Mouse (Mus musculus): ENCODE measurements at regions not wholly inside any gene's neighbourhood (a gene's known extent, or its start where the extent isn't known, plus 50 kb on each side); places are given as distances from the start of the nearest gene placed in this dataset.

DNA sequence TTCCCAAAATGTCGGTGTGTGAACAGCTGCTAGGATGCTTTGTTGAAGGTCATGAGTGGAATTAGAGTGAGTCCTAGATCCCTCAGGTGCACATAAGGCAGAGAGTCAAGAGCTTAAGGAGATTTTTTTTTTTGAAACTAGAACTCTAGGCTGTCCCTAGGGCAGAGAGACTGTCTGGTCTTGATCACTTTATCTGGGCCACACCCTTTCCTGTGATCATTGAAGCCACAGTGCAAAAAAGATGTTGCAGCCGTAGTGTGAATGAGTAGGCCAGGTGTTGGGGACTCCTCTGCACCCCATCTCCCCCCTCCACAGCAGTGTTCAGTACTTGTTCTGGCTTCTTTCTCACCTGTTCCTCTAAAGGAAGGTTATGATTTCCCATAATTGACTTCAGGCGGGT is 153.9 kb downstream of the Katnal1 start:
- DNase-seq = no peak

DNA sequence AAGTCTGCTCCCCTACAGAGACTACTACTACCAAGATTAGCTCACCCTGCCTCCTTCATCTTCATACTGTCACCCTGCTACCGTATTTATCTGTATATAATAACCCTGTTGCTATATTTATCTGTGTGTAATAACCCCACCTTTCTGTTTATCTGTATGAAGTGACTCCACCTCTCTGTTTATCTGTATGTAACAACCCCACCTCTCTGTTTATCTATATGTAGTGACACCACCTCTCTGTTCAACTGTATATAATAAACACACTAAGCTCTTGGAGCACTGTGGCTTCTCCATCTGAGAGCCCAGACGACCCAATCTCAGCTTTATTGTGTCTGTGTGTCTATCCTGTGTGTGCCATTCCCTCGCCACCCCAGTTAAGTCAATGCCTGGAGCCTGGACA is 154.7 kb downstream of the Katnal1 start:
- no peak for DNase-seq

DNA sequence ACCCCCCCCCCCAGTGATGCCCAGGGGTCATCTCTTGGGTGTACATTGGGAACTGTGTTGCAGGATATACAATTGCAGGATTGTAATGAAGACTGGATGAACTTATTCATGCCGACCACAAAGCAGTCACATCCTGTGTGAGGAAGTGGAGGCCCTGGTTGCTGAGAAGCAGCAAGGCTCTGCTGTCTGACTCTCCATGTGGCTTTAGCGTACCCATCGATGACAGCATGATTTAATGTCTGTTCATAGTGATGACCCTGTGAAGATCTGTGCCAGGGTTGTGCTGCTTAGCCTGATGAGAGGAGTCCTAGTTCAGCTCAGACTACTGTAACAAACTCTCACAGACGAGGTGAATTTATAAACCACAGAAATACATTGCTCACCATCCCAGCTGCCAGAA is 159.7 kb downstream of the Katnal1 start:
- no peak for DNase-seq

DNA sequence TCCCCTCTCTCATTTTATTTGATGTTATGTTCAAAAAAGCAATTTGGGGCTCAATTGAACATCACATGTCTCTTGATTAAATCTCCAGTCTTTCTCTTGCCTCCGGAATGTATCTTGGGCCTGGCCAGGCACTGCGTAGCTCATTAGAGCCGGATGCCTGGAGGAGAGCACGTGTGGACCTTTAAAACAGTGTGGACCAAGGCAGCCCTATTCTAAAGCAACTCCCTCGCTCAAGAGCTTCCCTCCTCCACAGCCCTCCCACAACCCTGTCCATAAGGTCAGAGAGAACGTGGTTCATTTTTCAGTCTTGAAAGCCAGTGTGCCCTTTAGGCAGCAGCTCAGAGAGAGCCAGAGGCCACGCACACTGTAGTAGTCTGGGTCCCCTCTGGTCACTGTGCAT is 160.8 kb downstream of the Katnal1 start:
- DNase-seq = no peak

DNA sequence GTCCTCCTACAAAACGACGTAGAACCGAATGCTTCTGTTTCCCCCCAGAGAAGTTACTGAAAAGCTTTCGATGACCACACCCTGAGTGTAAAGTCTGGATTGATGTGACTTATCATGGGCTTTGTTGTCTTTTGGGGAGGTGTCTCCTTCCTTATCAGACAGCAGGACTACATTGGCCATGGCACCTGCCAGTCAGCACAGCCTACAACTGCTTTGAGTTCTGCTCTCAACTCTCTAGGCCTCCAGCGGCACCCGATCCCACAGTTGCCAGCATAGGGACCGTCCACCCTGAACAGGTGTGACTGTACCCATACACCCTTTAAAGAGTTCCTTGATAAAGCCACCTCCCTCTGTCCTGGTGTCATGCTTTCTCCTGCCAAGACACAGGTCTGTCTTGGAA is 163.1 kb downstream of the Katnal1 start:
- no peak for DNase-seq

DNA sequence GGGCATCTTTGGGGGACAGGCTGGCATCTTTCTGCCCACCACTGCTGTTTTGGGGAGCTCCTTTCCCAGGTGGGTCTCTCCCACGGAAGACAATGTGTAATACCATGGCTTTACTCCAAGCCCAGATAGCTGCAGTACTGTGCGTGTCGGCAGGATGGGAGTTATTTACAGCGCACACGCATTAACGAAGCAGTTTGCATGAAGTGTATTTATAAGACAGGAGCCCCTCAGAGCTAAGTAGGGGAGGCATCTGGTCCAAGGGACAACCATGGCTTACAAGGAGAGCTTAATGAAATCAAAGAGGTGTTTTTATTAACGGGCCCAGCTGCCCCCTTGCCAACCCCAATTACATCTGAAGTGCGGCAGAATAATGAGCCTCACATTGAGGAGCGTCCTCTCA is 169.0 kb downstream of the Katnal1 start:
- DNase-seq = no peak

DNA sequence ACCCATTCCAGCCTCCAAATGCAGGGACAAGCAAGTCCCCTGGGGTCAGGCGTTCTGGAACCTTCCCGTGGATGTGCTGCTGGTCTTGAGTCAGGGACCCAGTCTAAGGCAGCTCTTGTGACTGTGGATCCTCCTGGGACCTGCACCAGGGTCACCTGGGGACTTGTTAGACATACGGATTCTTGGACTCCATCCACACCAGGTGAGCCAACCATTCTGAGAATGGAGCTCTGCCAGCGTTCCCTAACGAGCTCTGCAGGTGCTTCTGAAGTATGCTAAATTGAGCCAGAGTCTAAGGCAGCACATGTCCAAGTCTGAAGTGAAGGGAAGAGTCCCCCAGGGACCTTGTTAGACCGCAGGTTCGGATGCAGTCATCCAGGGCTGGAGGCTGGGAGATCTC is 170.3 kb downstream of the Katnal1 start:
- DNase-seq = no peak

DNA sequence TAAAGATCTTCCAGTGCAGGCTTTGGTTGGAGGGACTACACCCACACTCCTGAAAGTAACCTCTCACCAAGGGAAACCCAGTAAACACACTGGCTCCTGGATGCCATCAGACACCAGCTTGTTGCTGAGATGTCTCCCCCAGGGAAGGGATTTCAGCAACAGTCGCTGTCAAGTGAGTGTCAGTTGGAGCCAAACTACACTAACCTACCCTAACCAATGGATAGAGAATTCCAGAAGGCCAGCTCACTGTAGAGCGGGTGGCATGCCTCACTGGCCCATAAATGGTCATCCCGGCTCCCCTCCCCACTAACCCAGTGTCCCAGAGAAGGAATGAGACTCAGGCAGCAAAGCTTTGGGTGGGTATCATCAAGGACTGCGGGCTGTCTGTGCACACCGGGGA is 171.4 kb downstream of the Katnal1 start:
- no peak for DNase-seq

DNA sequence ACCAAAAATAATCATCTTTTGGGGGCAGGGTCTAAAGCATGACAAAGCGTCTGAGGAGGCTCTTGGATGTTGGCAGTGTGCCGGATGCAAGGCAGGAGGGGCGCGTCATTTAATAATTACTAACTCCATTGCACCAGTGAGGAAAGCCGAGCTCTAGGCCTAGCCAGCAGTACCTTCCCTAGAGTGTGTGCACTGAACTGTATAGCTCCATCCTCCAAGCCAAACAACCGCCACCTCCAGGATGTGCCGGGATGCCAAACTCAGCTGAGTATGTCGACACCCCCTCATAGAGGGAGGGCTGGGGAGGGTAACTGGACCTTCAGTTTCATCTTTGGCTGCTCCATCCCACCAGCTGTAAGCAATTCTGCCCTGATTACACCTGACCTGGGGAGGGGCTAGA is 171.9 kb downstream of the Katnal1 start:
- DNase-seq = peak; percentile 13

DNA sequence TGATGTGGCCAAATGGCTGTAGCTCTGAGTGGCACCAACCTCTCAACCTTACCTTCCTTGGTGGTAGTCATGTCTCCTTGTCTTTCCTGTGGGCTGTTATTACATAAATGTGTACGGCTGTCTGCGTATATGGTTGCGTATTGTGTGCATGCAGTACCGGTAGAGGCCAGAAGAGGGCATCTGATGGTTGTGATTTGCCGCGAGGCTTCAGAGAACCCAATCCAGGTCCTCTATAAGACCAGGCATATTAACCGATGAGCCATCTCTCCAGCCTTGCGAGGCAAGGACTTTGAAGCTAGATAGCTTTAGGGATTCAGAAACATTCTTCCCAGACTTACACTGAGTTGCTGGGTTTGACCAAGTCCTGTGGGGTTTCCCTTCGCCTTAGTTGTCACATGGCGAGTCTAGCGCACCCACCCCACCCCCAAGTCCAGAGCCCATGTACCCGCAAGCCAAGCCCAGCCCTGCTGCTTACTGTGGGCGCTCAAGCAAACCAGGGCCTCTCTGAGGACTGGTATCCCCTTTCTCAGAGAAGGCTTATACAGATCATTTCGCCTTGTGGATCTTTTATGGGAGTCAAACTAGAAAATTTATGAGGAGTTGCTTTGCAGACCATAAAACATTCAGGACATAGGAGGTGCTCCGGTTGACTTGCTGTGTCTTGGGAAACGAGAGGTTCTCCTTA is 172.7 kb downstream of the Katnal1 start:
- no peak for DNase-seq

DNA sequence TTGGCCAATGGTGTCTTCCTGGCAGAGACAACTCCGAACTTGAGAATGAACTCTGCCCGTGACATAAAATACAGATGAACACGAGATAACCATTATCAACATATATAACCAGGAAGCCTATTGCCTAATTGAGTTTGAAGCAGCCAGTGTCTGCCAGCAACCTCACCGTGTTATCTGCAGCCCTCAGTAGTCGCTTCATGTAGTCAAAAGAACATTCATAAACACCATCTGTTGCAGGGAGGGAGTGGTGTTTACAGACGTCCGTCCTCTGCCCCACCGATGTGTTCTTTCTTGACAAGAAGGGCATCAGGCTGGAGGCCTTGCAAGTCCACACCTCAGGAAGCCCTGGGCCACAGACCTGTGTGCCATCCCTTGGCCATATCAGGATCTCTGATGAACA is 173.3 kb downstream of the Katnal1 start:
- DNase-seq = no peak

DNA sequence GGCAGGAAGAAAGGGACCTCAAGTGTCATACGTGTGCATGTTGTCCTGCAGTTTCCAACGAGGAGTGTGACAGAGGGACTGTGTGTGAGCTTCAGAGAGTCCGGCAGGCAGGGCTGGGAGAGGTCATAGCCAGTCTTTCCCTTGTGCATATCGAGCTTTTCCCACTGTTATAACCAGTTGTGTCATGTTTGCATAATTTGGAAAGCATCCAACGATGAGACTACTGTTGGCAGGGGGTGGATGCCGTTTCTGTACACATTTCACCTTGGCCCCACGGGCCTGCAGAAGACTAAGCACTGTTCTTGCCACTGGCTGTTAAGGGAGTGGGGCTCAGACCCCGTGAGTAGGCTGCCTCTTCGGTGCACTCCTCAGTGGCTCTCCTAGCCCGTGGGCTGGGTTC is 174.2 kb downstream of the Katnal1 start:
- DNase-seq = no peak

DNA sequence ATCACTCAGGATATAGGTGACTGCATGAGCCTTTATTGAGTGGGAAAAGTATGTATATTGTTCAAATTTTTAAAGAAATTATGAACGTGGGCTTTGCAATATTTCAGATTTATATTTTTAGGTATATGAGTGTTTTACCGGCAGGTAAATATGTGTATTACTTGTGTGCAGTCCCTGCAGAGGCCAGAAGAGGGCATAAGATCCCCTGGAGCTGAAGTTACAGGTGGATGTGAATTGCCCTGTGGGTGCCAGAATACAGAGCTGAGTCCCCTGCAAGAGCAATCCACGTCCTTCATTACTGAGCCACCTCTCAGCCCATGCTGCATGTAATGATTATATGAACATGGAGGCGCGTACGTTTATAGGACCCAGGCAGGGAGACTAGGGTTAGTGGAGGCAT is 174.8 kb downstream of the Katnal1 start:
- DNase-seq = no peak

DNA sequence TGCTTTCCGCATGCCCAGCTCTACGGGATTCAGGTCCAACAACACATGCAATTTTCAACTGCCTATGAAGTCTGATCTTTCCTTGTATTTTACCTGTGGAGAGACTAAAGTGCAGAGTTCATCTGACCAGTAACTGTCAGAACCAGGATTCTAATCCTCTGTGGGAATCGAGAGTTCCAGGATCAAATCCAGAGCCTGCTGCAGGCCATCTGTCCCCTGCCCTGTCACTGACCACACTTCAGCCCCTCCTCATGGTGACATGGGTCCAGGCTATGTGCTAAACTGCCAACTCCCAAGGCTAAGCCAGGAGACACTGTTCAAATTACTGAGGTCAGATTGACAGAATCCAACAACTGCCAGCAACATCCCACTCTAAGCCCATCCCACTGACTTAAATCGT is 175.7 kb downstream of the Katnal1 start:
- DNase-seq = no peak

DNA sequence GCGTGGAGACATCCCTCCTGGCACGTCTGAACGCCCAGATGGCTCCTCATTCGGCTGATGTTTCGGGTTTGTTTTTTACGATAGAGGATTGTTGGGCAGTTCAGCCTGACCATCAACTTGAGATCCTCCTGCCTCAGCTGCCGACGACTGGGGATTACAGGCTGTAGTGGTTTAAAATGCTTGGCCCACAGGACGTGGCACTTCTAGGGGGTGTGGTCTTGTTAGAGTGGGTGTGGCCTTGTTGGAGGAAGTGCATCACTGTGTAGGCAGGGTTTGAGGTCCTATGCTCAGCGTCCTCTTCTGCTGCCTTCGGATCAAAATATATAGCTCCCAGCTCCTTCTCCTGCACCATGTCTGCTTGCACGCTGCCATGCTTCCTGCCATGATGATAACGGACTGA is 177.1 kb downstream of the Katnal1 start:
- no peak for DNase-seq

DNA sequence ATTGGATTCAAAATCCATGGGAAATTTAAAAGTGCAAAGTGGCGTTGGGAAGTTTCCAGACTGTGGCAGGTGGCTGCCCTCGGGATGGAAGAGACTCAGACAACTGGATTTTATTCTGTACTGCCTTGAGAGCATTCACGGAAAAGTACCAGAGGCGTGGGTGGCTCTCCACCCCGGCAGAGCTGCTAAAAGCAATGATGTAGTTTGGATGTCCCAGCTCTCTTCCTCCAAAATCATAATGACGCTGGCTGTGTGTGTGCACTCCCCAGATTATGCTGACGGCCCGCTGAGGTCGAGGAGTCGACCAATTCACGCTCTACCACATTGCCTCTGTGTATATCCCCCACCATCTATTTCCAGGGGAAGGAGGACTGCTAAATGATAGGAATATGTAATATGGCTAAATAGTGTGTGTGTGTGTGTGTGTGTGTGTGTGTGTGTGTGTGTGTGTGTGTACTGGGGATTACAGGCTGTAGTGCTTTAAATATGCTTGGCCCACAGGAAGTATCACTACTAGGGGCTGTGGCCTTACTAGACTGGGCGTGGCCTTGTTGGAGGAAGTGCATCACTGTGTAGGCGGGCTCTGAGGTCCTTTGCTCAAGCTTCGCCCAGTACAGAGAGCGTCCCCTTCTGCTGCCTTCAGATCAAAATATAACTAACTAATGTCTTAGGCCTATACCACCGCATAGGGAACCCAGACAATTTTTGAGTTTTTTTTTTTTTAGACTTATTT is 179.0 kb downstream of the Katnal1 start:
- peak; percentile 89 for DNase-seq

DNA sequence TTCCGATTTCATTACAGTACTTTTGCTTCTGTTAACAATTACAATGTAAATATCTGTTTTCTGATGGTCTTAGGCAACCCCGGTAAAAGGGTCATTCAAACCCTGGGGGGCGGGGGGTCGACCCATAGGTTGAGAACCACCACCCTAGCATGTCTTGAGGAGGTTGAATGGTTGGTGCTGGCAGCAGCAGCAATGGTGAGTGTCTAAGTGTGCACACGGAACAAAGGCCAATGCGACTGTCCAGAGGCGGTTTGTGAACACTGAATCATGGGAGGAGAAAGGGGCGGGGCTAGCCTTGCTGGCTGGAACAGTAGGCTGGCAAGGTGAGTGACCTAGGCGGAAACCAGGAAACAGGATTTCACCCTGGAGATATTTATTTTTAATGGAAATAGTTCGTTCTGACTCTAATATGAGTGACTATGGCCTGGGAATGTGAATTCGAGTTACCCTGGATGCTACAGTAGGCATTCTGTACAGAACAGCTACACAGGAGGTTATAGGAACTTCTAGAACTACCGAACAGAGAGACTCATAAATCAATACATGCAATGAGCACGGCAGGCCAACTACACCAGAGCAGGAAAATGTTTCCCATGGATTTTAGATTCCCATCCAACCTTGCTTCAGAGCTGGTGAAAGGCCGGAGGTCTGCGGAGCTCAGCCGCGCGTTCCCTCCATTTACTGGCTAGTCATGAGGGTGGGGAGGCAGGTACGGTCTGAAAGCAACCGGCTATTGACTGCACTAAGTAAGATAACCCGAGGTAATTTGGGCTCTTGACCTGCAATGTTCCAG is 181.0 kb downstream of the Katnal1 start:
- DNase-seq = no peak

DNA sequence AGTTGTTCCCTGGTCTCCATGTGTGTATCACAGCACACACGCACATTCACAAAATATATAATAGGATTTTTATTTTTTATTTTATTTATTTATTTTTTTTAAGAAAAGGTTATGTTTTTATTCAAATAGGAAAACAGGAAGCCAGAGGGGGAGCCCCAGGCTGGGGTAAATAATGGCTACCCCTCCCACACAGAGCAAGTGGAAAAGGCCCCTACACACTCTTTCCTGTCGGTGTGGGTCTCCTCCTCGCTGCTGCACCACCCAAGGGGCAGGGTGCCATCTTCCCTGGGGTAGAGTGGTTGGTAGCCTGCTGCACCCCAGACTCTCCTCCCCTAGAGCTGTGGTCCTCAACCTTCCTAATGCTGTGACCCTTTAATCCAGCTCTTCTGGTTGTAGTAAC is 181.6 kb downstream of the Katnal1 start:
- DNase-seq = no peak

DNA sequence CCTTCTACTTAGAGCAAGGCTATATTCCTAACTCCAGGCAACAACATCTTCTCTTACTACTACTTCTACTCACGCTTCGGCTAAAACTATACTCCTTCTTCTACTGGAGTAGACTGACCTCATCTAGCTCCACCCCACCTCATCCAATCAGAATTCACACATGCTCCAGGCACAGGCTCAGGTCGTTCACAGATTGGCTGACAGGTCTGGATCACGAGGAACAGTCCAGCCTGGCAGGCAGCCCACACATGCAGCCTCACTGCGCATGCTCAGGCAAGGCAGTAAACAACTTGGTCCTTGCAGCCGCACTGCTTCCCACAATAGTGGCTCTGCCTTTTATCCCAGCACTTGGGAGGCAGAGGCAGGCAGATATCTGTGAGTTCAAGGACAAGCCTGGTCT is 182.4 kb downstream of the Katnal1 start:
- peak; percentile 37 for DNase-seq

DNA sequence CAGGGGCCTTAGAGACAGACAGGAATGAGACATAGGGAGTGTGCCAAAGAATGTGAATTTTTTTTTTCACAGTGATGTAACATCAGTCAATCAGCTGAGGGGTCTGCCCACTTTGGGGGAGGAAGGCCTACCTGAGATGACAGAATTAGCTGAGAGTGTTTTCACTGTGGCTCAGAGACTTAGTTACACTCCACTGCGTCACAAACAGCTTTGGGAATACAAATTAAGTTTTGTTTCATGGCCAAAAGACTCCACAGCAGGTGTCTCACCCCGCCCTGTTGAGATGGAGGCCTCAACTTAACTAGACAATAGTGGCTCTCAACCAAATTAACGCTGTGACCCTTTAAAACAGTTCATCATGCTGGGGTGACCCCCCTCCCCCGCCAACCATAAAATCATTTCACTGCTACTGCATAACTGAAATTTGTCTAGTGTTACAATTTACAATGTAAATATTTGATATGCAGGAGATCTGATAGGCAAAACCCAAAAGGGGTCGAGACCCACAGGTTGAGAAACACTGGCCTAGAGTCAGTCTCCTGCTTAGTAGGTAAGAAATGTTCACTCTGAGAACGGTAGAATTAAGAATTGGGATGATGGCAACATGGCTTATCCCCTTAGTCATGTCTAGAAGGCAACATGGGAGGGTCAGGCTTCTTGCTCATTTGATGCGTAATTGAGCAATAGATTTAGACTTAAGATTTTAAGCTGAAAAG is 184.3 kb downstream of the Katnal1 start:
- no peak for DNase-seq

DNA sequence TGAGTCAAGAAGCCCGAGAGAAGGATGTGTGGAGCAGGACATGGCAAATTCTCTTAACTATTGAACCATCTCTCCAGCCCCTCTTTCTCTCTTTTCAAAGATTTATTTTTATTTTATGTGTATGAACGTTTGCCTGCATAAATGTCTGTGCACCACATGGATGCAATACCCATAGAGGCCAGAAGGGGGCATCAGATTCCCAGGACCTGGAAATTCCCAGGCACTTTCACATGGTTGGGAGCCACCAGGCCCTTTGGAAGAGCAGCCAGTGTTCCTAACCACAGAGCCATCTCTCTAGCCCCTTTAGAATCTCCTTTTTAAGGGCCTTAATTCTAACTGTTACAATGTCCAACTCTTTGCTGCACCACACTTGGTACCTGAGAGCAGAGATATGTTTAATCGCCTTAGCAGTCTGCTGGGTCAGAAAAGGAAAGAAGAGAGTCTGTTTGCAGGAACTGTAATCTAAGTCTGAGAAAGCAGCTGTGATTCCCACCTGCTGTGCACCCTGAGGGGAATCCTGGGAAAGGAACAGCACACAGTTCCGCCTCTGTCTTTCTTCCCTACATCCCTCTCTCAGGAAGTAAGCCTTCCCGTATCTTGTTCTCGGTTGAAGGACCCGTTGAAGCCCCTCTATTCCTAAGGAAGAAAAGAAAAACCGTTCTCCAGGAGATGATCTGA is 186.8 kb downstream of the Katnal1 start:
- no peak for DNase-seq

DNA sequence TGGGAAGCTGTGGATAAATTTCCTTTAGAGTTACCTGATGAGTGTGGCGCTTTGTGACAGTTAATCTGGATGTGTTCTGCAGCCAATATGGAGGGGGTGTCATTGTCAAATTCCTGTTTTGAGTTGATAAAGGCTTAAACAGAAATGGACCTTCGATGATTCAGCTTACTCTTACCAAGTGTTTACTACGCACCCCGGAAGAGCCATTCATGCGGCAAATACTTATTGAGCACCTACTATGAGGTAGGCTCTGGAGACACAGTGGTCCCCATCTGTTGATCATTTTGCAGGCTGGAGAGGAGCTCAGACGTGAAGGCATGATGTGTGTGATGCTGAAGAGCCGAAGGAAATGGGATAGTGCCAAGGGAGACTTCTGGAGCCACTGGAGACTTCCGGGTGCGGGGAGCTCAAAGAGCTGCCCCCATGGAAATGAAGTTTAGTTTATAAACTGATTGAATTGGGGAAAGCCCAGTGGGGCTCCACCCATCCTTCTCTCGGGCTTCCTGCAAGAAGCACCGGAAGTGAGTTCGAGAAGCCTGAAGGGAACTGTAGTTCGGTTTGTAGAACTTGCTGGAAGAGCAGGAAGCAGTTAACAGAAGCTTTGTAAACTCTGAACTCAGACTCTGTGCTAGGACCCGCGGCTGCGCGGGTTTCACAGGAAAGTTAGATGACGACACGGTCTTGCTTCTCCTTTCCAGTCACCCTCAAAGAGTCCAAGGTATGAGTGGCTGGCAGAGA is 187.7 kb downstream of the Katnal1 start:
- no peak for DNase-seq
